Mouse (Mus musculus) gastrocnemius, postnatal 25 days (tissue): ENCODE results near the gene Prkaca. TPM values are rescaled to one million over a fixed set of nuclear protein-coding genes. Genes with fewer than 3 reads are reported as not detected.
A peak's percentile ranks its signal among the peaks of the same experiment; 100 is the strongest.
"Not testable (repeated sequence)": the region's sequence is repeated elsewhere in the genome, so short reads cannot be mapped to it uniquely, and the experiment has no call there.

Experiments
- DNase-seq: peaks from one replicate; pipeline ENCODE4 v3.0.0; 2022
- total RNA-seq, 2 experiments: library from RNA; stranded (reverse); gene quantifications; 1 replicate in 1 of 2; 2 replicates in 1 of 2; pipeline ENCODE4 v1.2.3; 2021

Gene Prkaca
- total RNA-seq, 2 experiments from 2014 or later, result 163 to 177 TPM

DNA sequence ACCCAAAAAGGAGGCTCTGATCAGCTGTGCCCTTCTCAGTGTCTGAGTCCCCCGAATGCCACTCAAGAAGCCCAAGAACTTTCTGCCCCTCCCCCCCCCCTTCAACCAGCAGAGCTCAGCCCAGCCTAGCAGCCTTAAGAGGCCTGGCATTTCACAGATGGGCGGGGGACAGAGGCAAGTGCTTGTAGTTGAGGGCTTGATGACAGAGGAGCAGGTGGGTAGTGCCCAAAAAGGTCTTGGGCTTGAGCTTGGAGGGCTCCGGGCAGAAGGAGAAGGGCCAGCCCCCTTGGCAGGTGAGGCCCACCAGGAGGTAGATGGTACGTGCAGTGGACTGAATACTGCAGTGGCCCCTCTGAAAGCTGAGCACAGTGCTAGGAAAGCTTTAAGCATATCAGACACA, 1.7 kb downstream of the Prkaca start:
- no peak for DNase-seq

DNA sequence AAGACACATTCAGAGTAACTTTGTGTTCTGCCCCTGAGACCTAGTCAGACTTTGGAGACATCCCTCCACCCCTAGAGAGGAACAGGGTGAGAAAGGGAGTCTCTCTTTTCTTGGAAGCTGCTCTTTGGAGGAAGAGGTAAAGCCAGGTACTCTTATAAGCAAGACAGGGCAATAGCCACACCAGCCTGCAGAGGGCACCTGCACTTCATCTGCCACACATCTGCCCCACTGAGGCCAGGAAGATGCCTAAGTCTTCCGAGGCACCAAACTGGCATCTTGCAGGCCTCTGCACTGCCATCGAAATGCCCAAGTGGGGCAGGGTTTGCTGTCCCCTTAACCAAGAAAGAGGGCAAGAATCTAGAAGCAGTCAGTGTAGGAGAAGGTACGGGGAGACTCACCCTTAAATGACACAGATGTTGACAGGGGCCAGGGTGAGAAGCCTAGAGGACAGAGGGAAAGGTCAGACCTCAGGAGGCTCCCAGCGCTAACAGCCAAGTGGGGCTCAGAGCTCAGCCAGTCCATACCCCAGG, 3.4 kb downstream of the Prkaca start:
- no peak for DNase-seq

DNA sequence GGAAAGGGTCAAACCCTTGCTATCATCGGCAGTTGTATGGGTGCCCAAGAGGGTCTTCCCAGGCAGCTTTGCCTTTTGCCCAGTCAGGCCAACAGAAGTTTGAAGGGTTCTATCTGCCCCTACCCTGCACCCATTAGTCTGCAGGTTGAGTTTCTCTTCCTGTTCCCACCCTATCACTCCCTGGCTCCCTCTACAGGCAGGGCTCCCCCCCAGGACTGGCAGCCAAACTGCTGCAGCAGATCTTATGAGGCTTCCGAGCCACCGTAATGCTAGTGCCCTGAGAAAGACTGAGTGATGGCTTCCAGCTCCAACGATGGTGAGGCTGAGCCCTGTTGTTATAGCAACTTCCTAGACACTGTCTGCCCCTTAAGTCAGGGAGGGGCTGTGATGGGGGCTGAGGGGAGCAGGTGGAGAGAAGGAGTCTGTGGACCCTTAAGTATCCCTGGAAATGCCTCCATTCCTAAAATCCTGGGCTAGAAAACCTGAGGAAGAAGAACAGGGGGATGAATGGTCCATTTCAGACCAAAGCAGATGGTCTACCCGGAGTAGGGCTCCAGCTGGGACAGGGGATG, 4.1 kb downstream of the Prkaca start:
- DNase-seq, result no peak

DNA sequence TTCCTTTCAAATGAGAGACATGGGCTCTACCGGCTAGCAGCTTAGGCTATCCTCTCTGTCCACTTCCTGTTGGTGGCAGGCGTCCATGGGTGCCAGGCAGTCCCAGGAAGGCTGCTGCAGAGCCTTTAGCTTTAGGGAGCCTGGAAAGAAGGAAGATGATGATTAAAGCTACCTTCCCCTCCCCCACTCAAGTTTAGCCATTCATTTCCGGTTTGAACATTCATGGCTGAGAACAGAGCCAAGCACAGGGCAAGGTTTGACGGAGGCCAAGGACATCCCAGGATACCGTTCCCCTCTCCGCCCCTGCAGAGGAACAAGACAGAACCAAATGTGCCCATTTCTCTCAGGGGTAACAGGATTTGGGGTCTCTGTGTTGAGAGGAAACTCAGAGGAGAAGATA, 4.9 kb downstream of the Prkaca start:
- DNase-seq, result no peak

DNA sequence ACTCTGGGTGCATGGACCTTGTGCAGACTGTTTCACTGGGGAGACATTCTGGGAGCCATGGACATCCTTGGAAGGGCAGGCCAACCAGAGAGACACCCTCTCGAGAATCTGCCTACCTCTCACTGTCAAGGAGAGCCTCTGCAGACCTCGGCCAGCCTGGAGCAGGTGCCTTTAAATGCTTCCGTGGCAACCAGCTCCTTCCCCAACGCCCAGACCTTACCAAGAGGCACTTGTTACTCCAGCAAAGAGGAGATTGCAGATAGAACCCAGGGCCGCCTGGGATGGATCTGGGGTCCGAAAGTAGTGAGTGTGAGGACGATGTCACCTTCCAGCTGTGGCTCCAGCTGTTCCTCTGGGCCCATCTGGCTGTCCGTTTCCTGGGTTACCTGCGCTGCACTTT, 5.4 kb downstream of the Prkaca start:
- DNase-seq, result no peak

DNA sequence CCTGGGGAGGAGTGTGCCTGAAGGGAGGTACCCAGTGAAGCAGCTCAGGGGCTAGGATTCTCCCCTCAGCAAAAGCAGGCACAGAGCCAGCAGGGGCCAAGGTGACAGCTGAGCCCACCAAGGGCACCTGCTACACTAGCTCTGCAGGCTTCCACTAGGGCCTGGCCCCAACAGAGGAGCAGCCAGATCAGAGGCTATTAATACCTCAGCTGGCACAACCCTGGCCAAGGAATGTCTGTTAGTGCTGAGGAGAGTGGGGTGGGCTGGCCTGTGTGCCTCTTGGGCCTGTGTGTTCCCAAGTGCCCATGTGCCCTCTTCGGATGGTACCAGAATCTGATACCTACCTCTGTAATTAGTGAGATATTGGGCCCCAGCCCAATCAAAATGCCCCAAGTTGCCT, 7.5 kb downstream of the Prkaca start:
- peak; percentile 79 for DNase-seq

DNA sequence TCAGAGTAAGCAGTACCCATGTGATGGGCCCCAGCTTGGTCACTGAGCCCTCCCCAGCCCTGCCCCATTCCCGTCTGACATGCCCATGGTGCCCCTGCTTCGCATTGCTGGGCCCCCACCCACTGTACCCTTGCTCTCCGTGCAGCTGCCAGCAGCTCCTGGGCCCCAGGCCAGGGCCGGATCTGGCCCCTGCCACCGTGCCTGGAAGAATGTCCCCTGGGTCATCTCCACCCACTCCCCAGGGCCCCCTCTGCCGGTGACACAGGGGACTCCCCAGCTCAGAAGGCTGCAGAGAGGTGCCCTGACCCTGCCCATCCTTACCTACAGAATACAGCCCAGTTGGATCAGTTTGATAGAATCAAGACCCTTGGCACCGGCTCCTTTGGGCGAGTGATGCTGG, 8.1 kb downstream of the Prkaca start:
- peak; percentile 83 for DNase-seq

DNA sequence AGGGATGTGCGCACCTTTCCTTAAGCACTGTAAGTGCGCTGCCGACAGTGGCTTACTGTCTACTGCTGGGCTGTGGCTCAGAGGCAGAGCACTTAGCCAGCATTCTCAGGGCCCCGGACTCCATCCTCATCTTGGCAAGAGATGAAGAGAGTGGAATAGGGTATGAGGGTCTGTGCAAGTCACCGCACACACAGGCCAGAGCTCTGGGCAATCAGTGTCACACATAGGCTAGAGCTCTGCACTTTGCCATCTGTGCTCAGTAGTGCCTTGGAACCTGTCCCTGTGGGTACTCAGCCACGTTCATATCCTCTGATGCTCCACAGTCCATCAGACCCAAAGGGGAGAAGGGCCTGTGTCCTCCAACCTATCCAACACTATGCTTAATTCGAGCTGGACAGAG, 8.7 kb downstream of the Prkaca start:
- DNase-seq, result no peak

DNA sequence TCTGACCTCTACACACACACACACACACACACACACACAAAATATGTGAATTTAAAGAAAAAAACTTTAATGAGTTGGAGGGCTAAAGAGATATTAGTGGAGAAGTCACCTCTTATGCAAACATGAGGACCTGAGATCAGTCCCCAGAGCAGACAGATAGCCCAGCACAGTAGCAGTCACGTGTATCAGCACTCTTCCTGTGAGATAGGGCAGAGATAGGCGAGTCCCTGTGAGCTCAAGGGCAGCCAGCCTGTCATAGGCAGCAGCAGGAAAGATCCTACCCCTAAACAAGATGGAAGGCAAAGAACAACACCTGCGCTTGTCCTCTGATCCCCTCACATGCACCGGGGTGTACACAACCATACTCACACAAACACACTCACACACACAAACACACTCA, 9.7 kb downstream of the Prkaca start:
- no peak for DNase-seq

DNA sequence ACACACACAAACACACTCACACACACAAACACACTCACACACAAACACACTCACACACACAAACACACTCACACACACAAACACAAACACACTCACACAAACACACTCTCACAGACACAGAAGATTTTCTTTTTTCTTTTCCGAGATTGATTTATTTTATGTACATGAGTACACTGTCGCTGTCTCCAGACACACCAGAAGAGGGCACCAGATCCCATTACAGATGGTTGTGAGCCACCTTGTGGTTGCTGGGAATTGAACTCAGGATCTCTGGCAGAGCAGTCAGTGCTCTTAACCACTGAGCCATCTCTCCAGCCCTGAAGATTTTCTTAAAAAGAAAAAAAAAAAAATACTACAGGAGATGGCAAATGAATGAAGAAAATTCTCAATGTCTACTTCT, 10.4 kb downstream of the Prkaca start:
- DNase-seq, result not testable (repeated sequence)

DNA sequence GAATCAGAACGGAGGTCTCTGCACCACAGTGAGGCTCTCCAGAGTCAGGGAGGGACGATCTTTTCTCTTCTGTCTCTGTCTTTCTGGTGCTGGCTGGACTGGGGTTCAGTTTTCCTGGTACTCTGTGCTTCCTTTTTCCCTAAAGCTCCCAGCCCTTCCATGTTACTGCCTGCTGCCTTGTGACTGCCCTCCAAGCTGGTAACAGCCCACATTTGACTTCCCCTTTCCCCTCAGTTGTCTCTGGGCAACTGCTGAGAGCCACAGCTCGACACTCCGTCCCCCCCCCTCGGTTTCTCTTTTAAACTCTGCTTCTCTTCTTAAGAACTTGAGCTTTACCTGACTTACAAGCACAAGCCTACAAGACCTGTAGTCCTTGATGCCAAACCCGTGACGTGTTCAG, 16.4 kb downstream of the Prkaca start:
- DNase-seq, result no peak

DNA sequence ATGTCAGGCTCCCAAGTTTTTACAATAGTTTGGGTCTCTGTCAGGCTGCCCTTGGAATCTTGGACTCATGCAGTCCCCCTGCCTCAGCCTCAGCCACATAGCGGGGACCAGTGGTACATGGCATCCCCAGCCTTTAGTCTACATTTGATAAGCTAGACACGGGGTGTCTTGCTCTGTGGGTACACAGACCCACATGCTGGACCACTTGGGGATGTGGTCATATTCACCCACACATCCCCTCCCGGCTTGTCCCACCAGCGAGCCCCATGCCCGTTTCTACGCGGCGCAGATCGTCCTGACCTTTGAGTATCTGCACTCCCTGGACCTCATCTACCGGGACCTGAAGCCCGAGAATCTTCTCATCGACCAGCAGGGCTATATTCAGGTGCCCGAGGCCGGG, 17.4 kb downstream of the Prkaca start:
- DNase-seq, result no peak

DNA sequence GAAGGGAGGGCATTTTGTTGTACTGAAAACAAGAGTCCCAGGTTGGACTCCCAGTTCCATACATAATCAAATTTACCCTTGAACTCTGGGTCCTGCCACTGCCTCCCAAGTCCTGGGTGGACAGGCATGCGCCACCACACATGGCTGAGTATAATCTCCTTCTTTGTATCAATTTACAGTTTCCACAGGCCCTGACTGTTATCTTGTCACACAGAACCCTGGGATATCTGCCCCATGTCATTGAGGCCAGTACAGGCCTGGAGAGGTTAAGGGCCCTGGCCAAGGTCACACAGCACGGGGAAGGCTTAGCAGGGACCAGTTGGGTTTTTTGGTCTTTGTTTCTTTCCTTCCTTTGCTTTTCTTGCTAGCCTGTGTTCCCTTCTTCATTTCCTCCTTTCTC, 19.7 kb downstream of the Prkaca start:
- DNase-seq, result no peak

DNA sequence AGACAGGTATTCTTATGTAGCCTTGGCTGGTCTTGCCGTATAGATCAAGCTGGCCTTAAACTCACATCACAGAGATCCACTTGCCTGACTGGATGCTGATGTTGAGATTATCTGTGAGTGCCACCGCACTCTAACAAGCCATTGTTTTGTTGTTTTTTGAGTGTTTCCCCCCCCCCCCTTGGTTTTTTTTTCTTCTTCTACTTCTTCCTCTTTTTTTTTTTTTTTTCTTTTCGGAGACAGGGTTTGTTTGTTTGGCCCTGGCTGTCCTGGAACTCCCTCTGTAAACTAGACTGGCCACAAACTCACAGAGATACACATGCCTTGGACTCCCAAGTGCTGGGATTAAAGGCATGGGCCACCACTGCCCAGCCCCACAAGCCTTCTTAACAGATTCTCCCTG, 21.2 kb downstream of the Prkaca start:
- DNase-seq, result no peak

DNA sequence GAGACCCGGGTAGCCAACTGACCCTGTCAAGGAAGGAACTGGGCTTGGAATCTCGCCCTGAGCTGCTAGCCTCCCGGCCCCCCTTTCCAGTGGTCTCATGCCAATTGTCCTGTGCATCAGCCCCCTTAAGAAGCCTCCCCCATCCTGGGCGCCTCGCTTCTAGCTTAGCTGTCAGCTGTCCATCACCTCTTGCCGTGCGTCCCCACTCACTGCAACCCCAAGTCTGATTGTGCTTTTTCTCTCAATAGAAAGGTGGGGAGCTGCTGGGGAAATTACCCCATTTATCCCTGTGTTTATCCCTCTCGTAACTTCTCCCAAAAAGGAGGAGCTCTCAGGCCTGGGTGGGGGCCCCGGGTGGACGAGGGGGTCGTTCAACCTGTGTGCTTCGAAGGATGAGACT, 23.2 kb downstream of the Prkaca start:
- DNase-seq, result no peak

DNA sequence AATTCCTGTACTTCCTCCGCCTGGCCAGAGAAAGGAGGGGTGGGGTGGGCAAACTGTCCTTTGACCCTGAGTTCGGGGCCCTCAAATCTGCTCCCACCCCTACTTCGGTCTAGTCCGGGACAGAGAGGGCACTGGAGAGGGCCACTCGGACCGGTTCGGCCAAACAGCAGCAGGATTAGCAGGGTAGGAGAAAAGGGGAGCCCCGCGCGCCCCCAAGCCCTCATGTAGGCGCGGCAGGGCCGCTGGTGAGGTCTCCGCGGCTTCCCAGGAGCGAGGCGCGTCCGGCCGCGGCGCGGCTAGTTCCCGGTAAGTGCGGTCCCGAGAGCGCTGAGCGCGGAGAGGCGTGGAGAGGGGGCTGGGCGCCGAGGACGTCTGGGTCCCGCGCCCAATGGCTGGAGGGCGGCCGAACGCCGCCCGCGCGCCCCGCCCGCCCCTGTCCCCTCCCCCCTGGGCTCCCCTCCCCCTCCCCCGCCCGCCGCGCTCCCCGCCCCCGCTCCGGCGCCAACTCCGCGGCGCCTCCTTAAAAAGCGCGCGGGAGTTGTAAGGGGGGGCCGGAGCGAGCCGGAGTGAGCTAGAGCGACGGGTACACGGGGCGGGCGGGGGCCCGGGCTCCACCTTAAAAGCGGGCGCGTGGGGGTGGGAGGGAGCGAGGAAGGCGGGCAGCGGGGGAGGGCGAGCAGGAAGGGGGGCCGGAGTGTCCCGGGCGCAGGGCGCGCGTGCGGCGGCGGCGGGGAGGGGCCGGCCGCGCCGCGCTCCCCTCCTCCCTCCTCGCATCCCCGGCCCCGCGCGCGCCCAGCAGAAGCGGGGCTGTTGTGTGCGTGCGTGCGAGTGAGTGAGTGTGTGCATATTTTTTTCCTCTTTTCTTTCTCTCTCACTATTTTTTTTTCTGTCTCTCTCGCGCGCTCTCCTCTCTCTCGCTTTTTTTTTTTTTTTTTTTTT, 24.0 kb downstream of the Prkaca start:
- peak; percentile 96 for DNase-seq

DNA sequence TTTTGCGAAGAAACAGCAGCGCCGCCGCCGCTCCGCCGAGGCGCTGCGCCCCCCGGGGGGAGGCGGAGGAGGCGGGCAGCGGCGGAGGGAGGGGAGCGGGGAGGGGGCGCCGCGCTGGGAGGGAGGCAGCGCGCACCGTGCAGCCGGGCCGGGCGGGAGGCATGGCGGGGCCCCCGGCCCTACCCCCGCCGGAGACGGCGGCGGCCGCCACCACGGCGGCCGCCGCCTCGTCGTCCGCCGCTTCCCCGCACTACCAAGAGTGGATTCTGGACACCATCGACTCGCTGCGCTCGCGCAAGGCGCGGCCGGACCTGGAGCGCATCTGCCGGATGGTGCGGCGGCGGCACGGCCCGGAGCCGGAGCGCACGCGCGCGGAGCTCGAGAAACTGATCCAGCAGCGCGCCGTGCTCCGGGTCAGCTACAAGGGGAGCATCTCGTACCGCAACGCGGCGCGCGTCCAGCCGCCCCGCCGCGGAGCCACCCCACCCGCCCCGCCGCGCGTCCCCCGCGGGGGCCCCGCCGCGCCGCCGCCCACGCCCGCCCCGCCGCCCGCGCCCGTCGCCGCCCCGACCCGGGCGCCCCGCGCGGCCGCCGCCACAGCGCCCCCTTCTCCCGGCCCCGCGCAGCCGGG, 24.8 kb downstream of the Prkaca start, which contains the start of gene Samd1:
Gene Samd1 (plus strand): TSS at position 162 of the 631 bp plus-strand sequence.
- peak; percentile 57 for DNase-seq

DNA sequence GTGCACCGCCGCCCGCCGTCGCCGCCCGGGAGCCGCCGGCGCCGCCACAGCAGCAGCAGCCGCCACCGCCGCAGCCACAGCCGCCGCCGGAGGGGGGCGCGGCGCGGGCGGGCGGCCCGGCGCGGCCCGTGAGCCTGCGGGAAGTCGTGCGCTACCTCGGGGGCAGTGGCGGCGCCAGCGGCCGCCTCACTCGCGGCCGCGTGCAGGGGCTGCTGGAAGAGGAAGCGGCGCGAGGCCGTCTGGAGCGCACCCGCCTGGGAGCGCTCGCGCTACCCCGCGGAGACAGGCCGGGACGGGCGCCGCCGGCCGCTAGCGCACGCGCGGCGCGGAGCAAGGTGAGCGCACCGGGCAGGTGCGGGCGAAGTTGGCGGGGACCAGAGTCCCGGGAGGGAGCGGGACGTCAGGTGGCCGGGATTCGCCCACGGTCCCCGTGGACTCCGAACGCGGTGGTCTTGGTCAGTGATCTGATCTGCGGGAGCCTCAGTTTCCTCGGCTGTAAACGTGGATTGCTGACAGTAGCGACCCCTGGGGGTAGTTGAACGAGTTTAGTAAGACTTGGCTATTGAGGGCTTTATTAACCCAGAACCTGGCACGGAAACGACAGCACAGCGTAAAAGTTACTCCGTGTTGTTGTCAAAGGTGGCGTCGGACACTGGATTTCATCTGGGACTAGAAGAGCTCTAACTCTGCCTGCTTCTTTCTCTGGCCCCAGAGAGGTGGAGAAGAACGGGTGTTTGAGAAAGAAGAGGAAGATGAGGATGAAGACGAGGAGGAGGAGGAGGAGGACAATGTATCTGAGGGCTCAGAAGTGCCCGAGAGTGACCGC, 25.7 kb downstream of the Prkaca start:
- DNase-seq, result peak; percentile 53

DNA sequence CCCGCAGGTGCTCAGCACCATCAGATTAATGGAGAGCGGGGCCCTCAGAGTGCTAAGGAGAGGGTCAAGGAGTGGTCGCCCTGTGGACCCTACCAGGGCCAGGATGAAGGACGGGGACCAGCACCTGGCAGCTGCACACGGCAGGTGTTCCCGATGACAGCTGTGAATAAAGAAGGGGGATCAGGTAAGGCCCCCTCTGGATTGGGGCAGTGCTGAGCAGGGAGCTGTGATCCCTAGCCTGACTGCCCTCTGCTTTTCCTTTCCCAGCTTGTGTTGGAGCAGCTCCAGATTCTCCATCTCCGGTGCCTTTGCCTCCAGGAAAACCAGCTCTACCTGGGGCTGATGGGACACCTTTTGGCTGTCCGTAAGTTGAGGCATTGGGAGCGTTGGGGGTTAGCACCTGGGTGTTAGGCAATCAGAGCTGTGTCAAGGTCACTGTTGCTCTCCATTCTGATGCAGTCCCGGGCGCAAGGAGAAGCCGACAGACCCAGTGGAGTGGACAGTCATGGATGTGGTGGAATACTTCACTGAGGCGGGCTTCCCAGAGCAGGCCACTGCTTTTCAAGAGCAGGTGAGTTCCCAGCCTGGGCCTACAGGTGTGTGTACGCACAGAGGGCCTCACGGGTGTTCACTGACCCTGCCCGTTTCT, 26.4 kb downstream of the Prkaca start:
- DNase-seq, result no peak

DNA sequence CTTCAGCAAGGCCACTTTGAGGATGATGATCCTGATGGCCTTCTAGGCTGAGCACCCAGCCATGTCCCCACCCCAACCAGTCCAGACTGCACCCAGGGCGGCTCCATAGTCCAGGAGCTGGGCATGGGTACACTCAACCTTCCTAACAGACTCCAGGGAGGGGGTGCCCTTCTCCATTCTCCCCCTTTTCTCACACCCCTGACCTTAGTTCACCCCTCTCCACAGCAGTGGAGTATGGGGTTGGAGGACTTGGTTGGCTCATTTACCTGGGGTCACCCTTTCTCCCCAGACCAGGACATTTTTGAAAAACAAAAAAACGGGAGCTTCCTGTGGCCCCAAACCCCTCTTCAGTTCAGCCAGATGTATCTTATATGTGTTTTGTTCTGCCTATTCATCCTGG, 27.0 kb downstream of the Prkaca start:
- DNase-seq, result no peak

DNA sequence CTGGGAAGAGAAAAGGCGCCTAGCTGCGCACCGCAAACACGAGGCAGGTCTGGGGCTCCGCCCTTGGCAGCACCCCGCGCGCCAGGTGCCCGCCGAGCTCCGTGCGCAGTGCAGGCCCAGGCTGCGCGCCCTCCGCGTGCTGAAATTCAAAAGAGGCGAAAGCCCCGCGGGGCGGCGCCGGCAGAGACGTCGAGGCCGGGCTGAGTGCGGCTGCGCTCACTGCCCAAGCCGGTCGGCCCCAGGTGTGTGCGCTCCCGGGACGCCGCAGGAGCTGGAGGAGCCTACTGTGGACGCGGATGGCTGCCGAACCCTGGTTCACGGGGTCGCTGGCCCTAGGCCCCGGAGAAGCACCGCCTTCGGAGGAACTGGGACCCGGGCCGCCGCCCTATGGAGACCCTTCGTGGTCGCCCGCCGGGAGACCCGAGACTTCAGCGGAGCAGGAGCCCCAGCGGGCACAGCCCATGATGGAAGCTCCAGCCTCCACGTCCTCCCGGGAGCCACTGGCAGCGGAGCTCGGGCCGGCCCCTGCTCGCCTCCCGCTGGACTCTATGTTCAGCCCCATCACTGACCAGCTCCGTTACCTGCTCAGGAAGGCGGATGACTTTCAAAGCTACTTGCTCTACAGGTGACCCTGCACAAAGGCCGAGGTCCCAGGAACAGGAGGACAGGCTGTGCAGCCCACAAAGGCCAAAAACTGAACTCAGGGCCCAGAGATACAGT, 28.6 kb downstream of the Prkaca start, which contains the start of gene 1700067K01Rik:
Gene 1700067K01Rik (plus strand): TSS at position 222 of the 720 bp plus-strand sequence.
- DNase-seq, result no peak
